Mouse (Mus musculus): ENCODE results near the gene Zfhx3. TPM values are rescaled to one million over a fixed set of nuclear protein-coding genes. Genes with fewer than 3 reads are reported as not detected.

Zfhx3 gene
- polyA plus RNA-seq, 2 experiments: 14.4 to 26.1 TPM

- no peak for ATAC-seq (ENCODE audit: low FRiP score, low read depth)
- H3K27ac ChIP-seq (replicated peaks; ENCODE audit: low read depth, low read length): no peak overlapping the region
- no peaks in the 10 kb centered on the region for H3K4me1 ChIP-seq (ENCODE audit: control insufficient read depth, insufficient read depth, low read length)
- 72% methylated on average over 6 of the region's 6 CpGs for WGBS
- no peak overlapping the region for H3K4me3 ChIP-seq (replicated peaks; ENCODE audit: low read length)
- DNase-seq (ENCODE audit: low spot score): no peak
- no peak overlapping the region for H3K4me2 ChIP-seq (replicated peaks; ENCODE audit: low read depth, low read length, severe bottlenecking)
- no peaks in the 10 kb centered on the region for H3K9me3 ChIP-seq (ENCODE audit: control insufficient read depth, low read length)
- H3K9ac ChIP-seq (ENCODE audit: low read depth, low read length, severe bottlenecking): no peak overlapping the region
- H3K27me3 ChIP-seq (ENCODE audit: control insufficient read depth, insufficient read depth, low read length): no peaks in the 10 kb centered on the region
- no peaks in the 10 kb centered on the region for H3K36me3 ChIP-seq (ENCODE audit: control insufficient read depth, insufficient read depth, low read length)
- TF ChIP-seq POLR2A (IDR thresholded peaks at IDR 0.05; ENCODE audit: borderline replicate concordance, extremely low read depth, insufficient read depth, insufficient read length): no peak
These were observed 524.2 kb downstream of the Zfhx3 start for GRCm38 (mm10) chr8:108466653-108467052.

- Histone ChIP-seq H3K4me2 (replicated peaks; ENCODE audit: low read depth, low read length, severe bottlenecking) (no peak overlapping the region), H3K4me3 (replicated peaks; ENCODE audit: low read length) (no peak overlapping the region), H3K4me1 (ENCODE audit: control insufficient read depth, insufficient read depth, low read length) (no peaks in the 10 kb centered on the region), H3K36me3 (ENCODE audit: control insufficient read depth, insufficient read depth, low read length) (no peaks in the 10 kb centered on the region), H3K27me3 (ENCODE audit: control insufficient read depth, insufficient read depth, low read length) (no peaks in the 10 kb centered on the region), H3K9ac (ENCODE audit: low read depth, low read length, severe bottlenecking) (no peak overlapping the region), H3K9me3 (ENCODE audit: control insufficient read depth, low read length) (no peaks in the 10 kb centered on the region), H3K27ac (replicated peaks; ENCODE audit: low read depth, low read length) (no peak overlapping the region)
- ATAC-seq (ENCODE audit: low FRiP score, low read depth) (no peak), DNase-seq (ENCODE audit: low spot score) (no peak)
- no peak for TF ChIP-seq POLR2A (IDR thresholded peaks at IDR 0.05; ENCODE audit: borderline replicate concordance, extremely low read depth, insufficient read depth, insufficient read length)
- WGBS: 65% methylated on average over 19 of the region's 19 CpGs
These were observed 525.0 kb downstream of the Zfhx3 start for GRCm38 (mm10) chr8:108467172-108468035.

GRCm38 (mm10) chr8:108470269-108470668, 527.8 kb downstream of the Zfhx3 start:
- Histone ChIP-seq H3K4me2 (replicated peaks; ENCODE audit: low read depth, low read length, severe bottlenecking) (no peak overlapping the region), H3K9ac (ENCODE audit: low read depth, low read length, severe bottlenecking) (no peak overlapping the region), H3K27ac (replicated peaks; ENCODE audit: low read depth, low read length) (no peak overlapping the region), H3K4me1 (ENCODE audit: control insufficient read depth, insufficient read depth, low read length) (no peaks in the 10 kb centered on the region), H3K9me3 (ENCODE audit: control insufficient read depth, low read length) (no peaks in the 10 kb centered on the region), H3K4me3 (replicated peaks; ENCODE audit: low read length) (no peak overlapping the region), H3K27me3 (ENCODE audit: control insufficient read depth, insufficient read depth, low read length) (no peaks in the 10 kb centered on the region), H3K36me3 (ENCODE audit: control insufficient read depth, insufficient read depth, low read length) (no peaks in the 10 kb centered on the region)
- TF ChIP-seq POLR2A (IDR thresholded peaks at IDR 0.05; ENCODE audit: borderline replicate concordance, extremely low read depth, insufficient read depth, insufficient read length): no peak
- no peak for ATAC-seq (ENCODE audit: low FRiP score, low read depth)
- 91% methylated on average over 3 of the region's 3 CpGs for WGBS
- no peak for DNase-seq (ENCODE audit: low spot score)

GRCm38 (mm10) chr8:108474556-108474955, 532.1 kb downstream of the Zfhx3 start:
- Histone ChIP-seq H3K4me2 (replicated peaks; ENCODE audit: low read depth, low read length, severe bottlenecking) (no peak overlapping the region), H3K36me3 (ENCODE audit: control insufficient read depth, insufficient read depth, low read length) (no peaks in the 10 kb centered on the region), H3K4me3 (replicated peaks; ENCODE audit: low read length) (no peak overlapping the region), H3K9me3 (ENCODE audit: control insufficient read depth, low read length) (no peaks in the 10 kb centered on the region), H3K27ac (replicated peaks; ENCODE audit: low read depth, low read length) (no peak overlapping the region), H3K4me1 (ENCODE audit: control insufficient read depth, insufficient read depth, low read length) (no peaks in the 10 kb centered on the region), H3K27me3 (ENCODE audit: control insufficient read depth, insufficient read depth, low read length) (no peaks in the 10 kb centered on the region), H3K9ac (ENCODE audit: low read depth, low read length, severe bottlenecking) (no peak overlapping the region)
- 83% methylated on average over 10 of the region's 10 CpGs for WGBS
- TF ChIP-seq POLR2A (IDR thresholded peaks at IDR 0.05; ENCODE audit: borderline replicate concordance, extremely low read depth, insufficient read depth, insufficient read length): no peak
- ATAC-seq (ENCODE audit: low FRiP score, low read depth): no peak
- no peak for DNase-seq (ENCODE audit: low spot score)

- H3K9me3 ChIP-seq (ENCODE audit: control insufficient read depth, low read length): no peaks in the 10 kb centered on the region
- peaks cover 6% of the 10 kb centered on the region for H3K4me1 ChIP-seq (ENCODE audit: control insufficient read depth, insufficient read depth, low read length)
- no peak overlapping the region for H3K4me2 ChIP-seq (replicated peaks; ENCODE audit: low read depth, low read length, severe bottlenecking)
- H3K27me3 ChIP-seq (ENCODE audit: control insufficient read depth, insufficient read depth, low read length): no peaks in the 10 kb centered on the region
- 80% methylated on average over 8 of the region's 8 CpGs for WGBS
- no peak overlapping the region for H3K4me3 ChIP-seq (replicated peaks; ENCODE audit: low read length)
- no peak for TF ChIP-seq POLR2A (IDR thresholded peaks at IDR 0.05; ENCODE audit: borderline replicate concordance, extremely low read depth, insufficient read depth, insufficient read length)
- H3K27ac ChIP-seq (replicated peaks; ENCODE audit: low read depth, low read length): no peak overlapping the region
- no peak overlapping the region for H3K9ac ChIP-seq (ENCODE audit: low read depth, low read length, severe bottlenecking)
- DNase-seq (ENCODE audit: low spot score) (no peak), ATAC-seq (ENCODE audit: low FRiP score, low read depth) (no peak)
- H3K36me3 ChIP-seq (ENCODE audit: control insufficient read depth, insufficient read depth, low read length): no peaks in the 10 kb centered on the region
These were observed 535.7 kb downstream of the Zfhx3 start for GRCm38 (mm10) chr8:108478131-108478530.
